ENCODE assay signal across 10 mouse cellular contexts in the genomic region with DNA sequence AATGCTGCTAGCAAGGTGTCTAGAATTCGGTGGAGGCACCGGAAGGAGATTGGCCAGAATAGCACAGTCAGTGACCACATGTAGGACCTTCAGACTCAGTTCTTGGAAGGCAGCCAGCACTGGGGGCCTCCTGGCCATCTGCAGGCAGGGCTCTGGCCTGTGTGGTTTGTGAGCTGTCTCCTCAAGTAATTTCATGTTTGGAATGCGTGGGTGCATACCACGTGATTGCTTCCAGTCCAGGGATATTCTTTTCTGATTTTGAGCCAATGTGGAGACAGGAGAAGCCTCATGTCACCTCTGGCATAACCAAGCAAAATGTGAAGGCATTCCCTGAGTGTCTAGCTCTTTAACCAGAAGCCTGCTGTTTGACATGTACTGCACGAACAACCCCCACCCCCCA. TPM values are rescaled to one million over a fixed set of nuclear protein-coding genes. Genes with fewer than 3 reads are reported as not detected.
DNase-seq lines count a peak whose midpoint lies in the region; ATAC-seq and TF ChIP-seq lines count a peak whose summit lies in the region.
"Had no signal": no experiment of that assay in that cellular context is flagged by ENCODE, and none has a peak within 500 bp of the region (broad histone marks: within the 10 kb centered on the region; RNA-seq: fewer than 3 reads in every experiment).

No protein-coding gene starts in this region.

- H3ac ChIP-seq in myocyte (ENCODE audit: control insufficient read depth, insufficient read length): no peak overlapping the region

- 29% methylated on average over 5 of the region's 5 CpGs for WGBS in intestine, embryonic 14.5 days
- WGBS in intestine, postnatal 0 days: 39% methylated on average over 5 of the region's 5 CpGs
- WGBS in kidney, embryonic 15.5 days: 28% methylated on average over 5 of the region's 5 CpGs
- WGBS in forebrain, embryonic 10.5 days: 82% methylated on average over 5 of the region's 5 CpGs

- no peaks in the 10 kb centered on the region for H3K79me2 ChIP-seq in myocyte (ENCODE audit: control insufficient read depth, insufficient read depth)

- H3K36me3 ChIP-seq in intestine, embryonic 14.5 days (ENCODE audit: control insufficient read depth, insufficient read depth, low read length): no peaks in the 10 kb centered on the region
- H3K36me3 ChIP-seq in intestine, postnatal 0 days (ENCODE audit: control insufficient read depth, insufficient read depth): no peaks in the 10 kb centered on the region
- H3K36me3 ChIP-seq in kidney, embryonic 15.5 days: no peaks in the 10 kb centered on the region
- H3K36me3 ChIP-seq in myocyte (ENCODE audit: control insufficient read depth, insufficient read depth): peaks cover 6% of the 10 kb centered on the region
- no peaks in the 10 kb centered on the region for H3K36me3 ChIP-seq in forebrain, embryonic 10.5 days (replicated peaks)
- H3K36me3 ChIP-seq: liver, embryonic 15.5 days had no signal

- 0 out of 2 replicates have a peak, but pooled peaks have one; percentile 33 for ATAC-seq in intestine, embryonic 14.5 days (replicated peaks; ENCODE audit: low FRiP score, low TSS enrichment, low read depth)
- ATAC-seq in intestine, postnatal 0 days: no peak
- ATAC-seq in kidney, embryonic 15.5 days (replicated peaks; ENCODE audit: low FRiP score): peak; percentile 73
- no peak for ATAC-seq in granulocyte monocyte progenitor cell, adult 5-6 weeks (replicated peaks; ENCODE audit: poor library complexity, severe bottlenecking)

- peaks cover 26% of the 10 kb centered on the region for H3K4me1 ChIP-seq in intestine, embryonic 14.5 days (replicated peaks; ENCODE audit: control insufficient read depth, insufficient read depth, low read length)
- H3K4me1 ChIP-seq in intestine, postnatal 0 days (replicated peaks; ENCODE audit: control insufficient read depth, insufficient read depth, low read length): no peaks in the 10 kb centered on the region
- H3K4me1 ChIP-seq in kidney, embryonic 15.5 days: peaks cover 19% of the 10 kb centered on the region
- peaks cover 29% of the 10 kb centered on the region for H3K4me1 ChIP-seq in forebrain, embryonic 10.5 days
- H3K4me1 ChIP-seq: liver, embryonic 15.5 days had no signal

- H3K4me3 ChIP-seq in intestine, embryonic 14.5 days (ENCODE audit: low read depth, low read length): no peak overlapping the region
- H3K4me3 ChIP-seq in intestine, postnatal 0 days (ENCODE audit: low read depth, low read length): no peak overlapping the region
- no peak overlapping the region for H3K4me3 ChIP-seq in kidney, embryonic 15.5 days (replicated peaks)
- H3K4me3 ChIP-seq in myocyte: no peak overlapping the region
- H3K4me3 ChIP-seq in forebrain, embryonic 10.5 days: no peak overlapping the region
- H3K4me3 ChIP-seq: liver, embryonic 15.5 days had no signal

- TF ChIP-seq POLR2A in myocyte (IDR thresholded peaks at IDR 0.05; ENCODE audit: insufficient read length, low read depth): no peak

- H3K9me3 ChIP-seq in intestine, embryonic 14.5 days (ENCODE audit: control insufficient read depth, low read length): no peaks in the 10 kb centered on the region
- H3K9me3 ChIP-seq in intestine, postnatal 0 days (ENCODE audit: control insufficient read depth): no peaks in the 10 kb centered on the region
- H3K9me3 ChIP-seq in kidney, embryonic 15.5 days (replicated peaks): no peaks in the 10 kb centered on the region
- H3K9me3 ChIP-seq in forebrain, embryonic 10.5 days: no peaks in the 10 kb centered on the region
- H3K9me3 ChIP-seq: liver, embryonic 15.5 days had no signal

- TF ChIP-seq CTCF in intestine, postnatal 0 days (IDR thresholded peaks at IDR 0.05; ENCODE audit: low read depth): no peak

- H3K27me3 ChIP-seq in intestine, embryonic 14.5 days (replicated peaks; ENCODE audit: control insufficient read depth, insufficient read depth, low read length): no peaks in the 10 kb centered on the region
- H3K27me3 ChIP-seq in intestine, postnatal 0 days (replicated peaks; ENCODE audit: control insufficient read depth, insufficient read depth, low read length): no peaks in the 10 kb centered on the region
- H3K27me3 ChIP-seq in kidney, embryonic 15.5 days: no peaks in the 10 kb centered on the region
- H3K27me3 ChIP-seq in myocyte (ENCODE audit: control insufficient read depth, insufficient read depth, insufficient read length): no peaks in the 10 kb centered on the region
- H3K27me3 ChIP-seq in forebrain, embryonic 10.5 days (ENCODE audit: poor library complexity, severe bottlenecking): no peaks in the 10 kb centered on the region
- H3K27me3 ChIP-seq: liver, embryonic 15.5 days had no signal

- peak; percentile 62 for DNase-seq in intestine, embryonic 14.5 days (ENCODE audit: low spot score)
- peak; percentile 74 for DNase-seq in cerebellum, adult 11-12 months
- peak; percentile 99 for DNase-seq in heart, adult 11 months
- no peak for DNase-seq in forebrain, embryonic 10.5 days (ENCODE audit: extremely low spot score, low spot score)

- no peak overlapping the region for H3K9ac ChIP-seq in intestine, embryonic 14.5 days (ENCODE audit: low read length)
- H3K9ac ChIP-seq in intestine, postnatal 0 days (ENCODE audit: low read depth, low read length): no peak overlapping the region
- no peak overlapping the region for H3K9ac ChIP-seq in kidney, embryonic 15.5 days
- H3K9ac ChIP-seq: liver, embryonic 15.5 days had no signal

- no peak overlapping the region for H3K27ac ChIP-seq in intestine, embryonic 14.5 days (ENCODE audit: low read depth)
- H3K27ac ChIP-seq in intestine, postnatal 0 days (ENCODE audit: low read depth, low read length): no peak overlapping the region
- H3K27ac ChIP-seq in kidney, embryonic 15.5 days: 0 out of 2 replicates have a peak overlapping the region, but pooled peaks have one; percentile 58
- no peak overlapping the region for H3K27ac ChIP-seq in forebrain, embryonic 10.5 days
- H3K27ac ChIP-seq: liver, embryonic 15.5 days had no signal

- H3K4me2 ChIP-seq in intestine, embryonic 14.5 days (ENCODE audit: low read length): no peak overlapping the region
- H3K4me2 ChIP-seq in intestine, postnatal 0 days (replicated peaks; ENCODE audit: low read depth): no peak overlapping the region
- H3K4me2 ChIP-seq in kidney, embryonic 15.5 days: no peak overlapping the region
- H3K4me2 ChIP-seq in myocyte (ENCODE audit: low read depth): peak overlapping the region; percentile 73
- H3K4me2 ChIP-seq: liver, embryonic 15.5 days had no signal

TF ChIP-seq in myocyte, 11 proteins besides CTCF, POLR2A, EP300 and RAD21:
- TF ChIP-seq REST (IDR thresholded peaks at IDR 0.05; ENCODE audit: insufficient read depth, insufficient read length): no peak
- peak; percentile 92 for TF ChIP-seq USF1 (IDR thresholded peaks at IDR 0.05; ENCODE audit: low read depth)
- no peak for TF ChIP-seq MAX (IDR thresholded peaks at IDR 0.05; ENCODE audit: low read depth)
- peak; percentile 39 for TF ChIP-seq TCF12 (IDR thresholded peaks at IDR 0.05; ENCODE audit: insufficient read depth, poor library complexity, severe bottlenecking)
- no peak for TF ChIP-seq POLR2AphosphoS2 (IDR thresholded peaks at IDR 0.05; ENCODE audit: insufficient read length, low read depth)
- no peak for TF ChIP-seq E2F4 (IDR thresholded peaks at IDR 0.05; ENCODE audit: insufficient read depth)
- TF ChIP-seq SRF (IDR thresholded peaks at IDR 0.05; ENCODE audit: control insufficient read depth, insufficient read length, low read depth): no peak
- peak in 1 of 3 experiments; percentile 65 for TF ChIP-seq MYOD1 (IDR thresholded peaks at IDR 0.05; ENCODE audit: control insufficient read depth in 1 of 3, insufficient read length in 2 of 3, low read depth in 2 of 3)
- peak in 2 of 3 experiments; percentile 33 to 77 for TF ChIP-seq MYOG (IDR thresholded peaks at IDR 0.05; ENCODE audit: control insufficient read depth in 1 of 3, insufficient read depth in 1 of 3, insufficient read length in 2 of 3, low read depth in 2 of 3)
- no peak for TF ChIP-seq TCF3 (IDR thresholded peaks at IDR 0.05; ENCODE audit: insufficient read length, low read depth)
- TF ChIP-seq CEBPB (IDR thresholded peaks at IDR 0.05; ENCODE audit: insufficient read depth, poor library complexity, severe bottlenecking): no peak

RNA-seq across cellular contexts. Expression of a gene that starts 28.8 kb away (rescaled TPM):
- 15.8 and 16.7 TPM in 2 replicates for polyA plus RNA-seq in intestine, embryonic 14.5 days (2014; fragmentation: Nextera tagmentation; extraction: Ambion mirVana)
- polyA plus RNA-seq in intestine, postnatal 0 days (2015; fragmentation: Nextera tagmentation; extraction: Ambion mirVana): 15.5 and 17.6 TPM in 2 replicates
- polyA plus RNA-seq in kidney, embryonic 15.5 days (2015; fragmentation: Nextera tagmentation; extraction: Ambion mirVana): 13.4 and 14.3 TPM in 2 replicates
- polyA plus RNA-seq in myocyte (2012; fragmentation: generic; extraction: Trizol): 176 TPM
- 1.4 and 2.1 TPM in 2 replicates for polyA plus RNA-seq in forebrain, embryonic 10.5 days (2016; fragmentation: Nextera tagmentation; extraction: Ambion mirVana)
- total RNA-seq in granulocyte monocyte progenitor cell, adult 5-6 weeks (2014; fragmentation: Nextera tagmentation): not detected in 2 replicates
- not detected in 2 replicates for total RNA-seq in granulocyte monocyte progenitor cell, adult 5-6 weeks (2017)
- total RNA-seq: CH12.LX had no signal

Comparison
In these comparisons a context has a peak if more than half of its experiments do, and no peak if none do; other contexts are left out.
1. ATAC-seq: peak in intestine, embryonic 14.5 days (single experiment) and kidney, embryonic 15.5 days (single experiment); none in intestine, postnatal 0 days (single experiment) and granulocyte monocyte progenitor cell, adult 5-6 weeks (single experiment).